15 mouse cellular contexts compared by ENCODE assay signal in the genomic region with DNA sequence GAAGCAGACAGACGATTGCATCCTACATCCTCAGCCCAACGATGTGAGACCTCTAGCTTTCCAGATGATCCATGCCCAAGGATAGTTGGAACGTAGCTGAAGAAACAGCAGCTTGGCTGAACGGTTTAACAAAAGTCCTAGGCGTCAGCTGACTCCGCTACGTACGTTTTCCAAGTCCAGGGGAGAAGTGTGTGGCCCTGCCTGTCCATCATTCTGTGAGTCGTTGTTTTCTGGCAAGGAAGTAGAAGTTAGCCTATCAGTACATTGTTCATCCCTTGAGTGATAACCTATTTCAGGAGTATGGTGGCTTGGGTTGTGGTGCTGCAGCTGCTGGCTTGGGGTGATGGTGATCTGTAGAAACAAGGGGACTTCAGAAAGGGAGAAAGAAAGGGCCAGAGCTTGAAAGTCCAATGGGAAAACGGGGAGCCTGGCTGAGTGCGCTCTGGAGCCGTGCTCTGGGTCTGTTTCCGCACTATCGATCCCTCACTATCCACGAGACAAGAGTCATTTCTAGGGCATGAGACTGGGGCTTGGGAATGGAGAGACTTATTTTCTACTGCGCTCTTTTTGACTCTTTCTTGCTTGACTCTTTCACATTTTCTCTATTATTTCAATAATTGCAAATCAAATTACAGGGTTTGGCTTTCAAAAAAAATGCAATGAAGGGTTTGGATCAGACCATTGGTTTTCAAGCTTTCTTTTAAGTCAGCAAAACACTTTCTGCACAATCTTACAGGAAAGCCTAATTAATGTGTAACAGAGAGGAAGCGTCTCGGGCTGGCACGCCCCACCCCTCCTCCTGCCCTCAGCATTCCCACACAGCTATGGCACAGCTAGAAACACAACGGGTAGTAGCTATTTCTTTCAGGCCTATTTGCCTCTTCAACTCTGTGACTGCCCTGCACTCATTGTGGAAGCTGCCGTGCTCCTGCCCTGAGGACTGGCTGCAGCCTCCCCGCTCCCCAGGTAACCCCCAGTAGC.
DNase-seq lines count a peak whose midpoint lies in the region; ATAC-seq lines count a peak whose summit lies in the region.
"Had no signal": no experiment of that assay in that cellular context is flagged by ENCODE, and none has a peak within 500 bp of the region (broad histone marks: within the 10 kb centered on the region; RNA-seq: fewer than 3 reads in every experiment).

No protein-coding gene starts in this region.

- ATAC-seq in hindbrain, embryonic 13.5 days (ENCODE audit: low FRiP score), result no peak
- ATAC-seq in hindbrain, embryonic 11.5 days (ENCODE audit: low FRiP score), result no peak
- ATAC-seq in intestine, embryonic 16.5 days, result peak; percentile 72
- ATAC-seq: CD4-positive, CD25-positive, alpha-beta regulatory T cell, adult 4 months had no signal

- 72% methylated on average over 22 of the region's 22 CpGs for WGBS in hindbrain, embryonic 13.5 days
- WGBS in hindbrain, embryonic 11.5 days, result 78% methylated on average over 22 of the region's 22 CpGs
- WGBS in intestine, embryonic 16.5 days, result 68% methylated on average over 22 of the region's 22 CpGs
- WGBS in heart, embryonic 10.5 days, result 77% methylated on average over 22 of the region's 22 CpGs

- 0 out of 2 replicates have a peak overlapping the region, but pooled peaks have one; percentile 46 for H3K27ac ChIP-seq in hindbrain, embryonic 13.5 days
- H3K27ac ChIP-seq in hindbrain, embryonic 11.5 days (ENCODE audit: low read depth, low read length), result no peak overlapping the region
- H3K27ac ChIP-seq in intestine, embryonic 16.5 days (ENCODE audit: low read length), result peak overlapping the region; percentile 82
- no peak overlapping the region; the same call in 1 of the 2 replicates for H3K27ac ChIP-seq in heart, embryonic 10.5 days
- H3K27ac ChIP-seq: gastrocnemius, adult 2 months; hindbrain, embryonic 10.5 days had no signal

- H3K4me3 ChIP-seq in hindbrain, embryonic 13.5 days, result no peak overlapping the region
- H3K4me3 ChIP-seq in hindbrain, embryonic 11.5 days (ENCODE audit: low read depth, low read length), result no peak overlapping the region
- no peak overlapping the region for H3K4me3 ChIP-seq in intestine, embryonic 16.5 days (ENCODE audit: low read length)
- H3K4me3 ChIP-seq in heart, embryonic 10.5 days, result no peak overlapping the region
- H3K4me3 ChIP-seq: gastrocnemius, adult 2 months; hindbrain, embryonic 10.5 days had no signal

- no peaks in the 10 kb centered on the region for H3K4me1 ChIP-seq in hindbrain, embryonic 13.5 days (replicated peaks)
- H3K4me1 ChIP-seq in hindbrain, embryonic 11.5 days (replicated peaks; ENCODE audit: control insufficient read depth, insufficient read depth, low read length), result no peaks in the 10 kb centered on the region
- peaks cover 21% of the 10 kb centered on the region for H3K4me1 ChIP-seq in intestine, embryonic 16.5 days (ENCODE audit: control insufficient read depth, insufficient read depth, low read length)
- H3K4me1 ChIP-seq in heart, embryonic 10.5 days, result 0 out of 2 replicates have a peak, but pooled peaks cover 5% of the 10 kb centered on the region

- H3K9ac ChIP-seq in hindbrain, embryonic 13.5 days, result no peak overlapping the region
- no peak overlapping the region for H3K9ac ChIP-seq in hindbrain, embryonic 11.5 days (ENCODE audit: low read depth, low read length)
- no peak overlapping the region for H3K9ac ChIP-seq in intestine, embryonic 16.5 days (ENCODE audit: low read depth, low read length)
- H3K9ac ChIP-seq: lung, embryonic 14.5 days had no signal

- no peak for DNase-seq in hindbrain, embryonic 11.5 days (ENCODE audit: low spot score)
- peak; percentile 51 for DNase-seq in NIH3T3 (ENCODE audit: low read depth)
- peak; percentile 60 to 65 for DNase-seq in kidney, postnatal 25 days
- DNase-seq in heart, embryonic 10.5 days (ENCODE audit: low spot score), result no peak
- no peak for DNase-seq in ovary, postnatal 36 days (ENCODE audit: low spot score)
- no peak for DNase-seq in heart, adult 9 months (ENCODE audit: low spot score in 2 of 2)
- DNase-seq: cerebellum, adult 18-20 months; gastrocnemius, adult 2 months; lung, embryonic 14.5 days; spleen, adult 18-20 months; thymus, adult 18-20 months had no signal

- H3K9me3 ChIP-seq in hindbrain, embryonic 13.5 days, result peaks cover 4% of the 10 kb centered on the region
- peaks cover 2% of the 10 kb centered on the region; the same call in 1 of the 2 replicates for H3K9me3 ChIP-seq in hindbrain, embryonic 11.5 days (ENCODE audit: control insufficient read depth, low read length)
- peaks cover 9% of the 10 kb centered on the region; the same call in 1 of the 2 replicates for H3K9me3 ChIP-seq in intestine, embryonic 16.5 days (ENCODE audit: control insufficient read depth, low read length)
- H3K9me3 ChIP-seq in heart, embryonic 10.5 days, result 0 out of 2 replicates have a peak, but pooled peaks cover 4% of the 10 kb centered on the region

- no peak overlapping the region for H3K4me2 ChIP-seq in hindbrain, embryonic 13.5 days
- no peak overlapping the region for H3K4me2 ChIP-seq in hindbrain, embryonic 11.5 days (replicated peaks; ENCODE audit: low read depth, low read length)
- 0 out of 2 replicates have a peak overlapping the region, but pooled peaks have one; percentile 12 for H3K4me2 ChIP-seq in intestine, embryonic 16.5 days (ENCODE audit: low read depth, low read length)
- H3K4me2 ChIP-seq: lung, embryonic 14.5 days had no signal

- H3K27me3 ChIP-seq in hindbrain, embryonic 13.5 days, result peaks cover 7% of the 10 kb centered on the region; the same call in 1 of the 2 replicates
- no peaks in the 10 kb centered on the region for H3K27me3 ChIP-seq in hindbrain, embryonic 11.5 days (ENCODE audit: control insufficient read depth, insufficient read depth, low read length)
- H3K27me3 ChIP-seq in intestine, embryonic 16.5 days (replicated peaks; ENCODE audit: control insufficient read depth, insufficient read depth, low read length), result no peaks in the 10 kb centered on the region
- H3K27me3 ChIP-seq in heart, embryonic 10.5 days (ENCODE audit: insufficient read depth, poor library complexity, severe bottlenecking), result no peaks in the 10 kb centered on the region

- H3K36me3 ChIP-seq in hindbrain, embryonic 13.5 days, result peaks cover 4% of the 10 kb centered on the region; the same call in 1 of the 2 replicates
- H3K36me3 ChIP-seq in hindbrain, embryonic 11.5 days (ENCODE audit: control insufficient read depth, insufficient read depth, low read length), result no peaks in the 10 kb centered on the region
- no peaks in the 10 kb centered on the region for H3K36me3 ChIP-seq in intestine, embryonic 16.5 days (ENCODE audit: control insufficient read depth, insufficient read depth, low read length)
- peaks cover 14% of the 10 kb centered on the region; the same call in 1 of the 2 replicates for H3K36me3 ChIP-seq in heart, embryonic 10.5 days

Comparison
In these comparisons a context has a peak if more than half of its experiments do, and no peak if none do; other contexts are left out.
1. H3K27ac ChIP-seq: peak in hindbrain, embryonic 13.5 days (single experiment) and intestine, embryonic 16.5 days (single experiment); none in hindbrain, embryonic 11.5 days (single experiment) and heart, embryonic 10.5 days (single experiment).
2. DNase-seq: peak in NIH3T3 (single experiment) and kidney, postnatal 25 days (2 of 2); none in hindbrain, embryonic 11.5 days (single experiment), heart, embryonic 10.5 days (single experiment), ovary, postnatal 36 days (single experiment) and heart, adult 9 months (0 of 2).